Mouse (Mus musculus): Measurements from ENCODE around the gene St3gal6. TPM values are rescaled to one million over a fixed set of nuclear protein-coding genes. Genes with fewer than 3 reads are reported as not detected.

Gene St3gal6
- polyA plus RNA-seq, 1 experiment from 2014 or later: 17.7 TPM

GRCm38 (mm10) chr16:58446281-58447259 lies 77.5 kb downstream of the St3gal6 start:
- Histone ChIP-seq H3K27ac (ENCODE audit: low read depth, low read length) (no peak overlapping the region), H3K36me3 (ENCODE audit: control insufficient read depth, insufficient read depth, low read length) (peaks cover 2% of the 10 kb centered on the region; the same call in 1 of the 2 replicates), H3K4me3 (ENCODE audit: low read length) (no peak overlapping the region), H3K4me2 (ENCODE audit: low read length) (no peak overlapping the region), H3K9ac (ENCODE audit: low read depth, low read length) (no peak overlapping the region), H3K27me3 (replicated peaks; ENCODE audit: control insufficient read depth, insufficient read depth, low read length) (no peaks in the 10 kb centered on the region), H3K9me3 (ENCODE audit: control insufficient read depth, low read length) (no peaks in the 10 kb centered on the region), H3K4me1 (ENCODE audit: control insufficient read depth, insufficient read depth, low read depth, low read length) (no peaks in the 10 kb centered on the region)
- ATAC-seq: no peak
- 93% methylated on average over 4 of the region's 4 CpGs for WGBS

GRCm38 (mm10) chr16:58444735-58445134 lies 79.3 kb downstream of the St3gal6 start:
- Histone ChIP-seq H3K36me3 (ENCODE audit: control insufficient read depth, insufficient read depth, low read length) (peaks cover 2% of the 10 kb centered on the region; the same call in 1 of the 2 replicates), H3K4me3 (ENCODE audit: low read length) (no peak overlapping the region), H3K27me3 (replicated peaks; ENCODE audit: control insufficient read depth, insufficient read depth, low read length) (no peaks in the 10 kb centered on the region), H3K4me2 (ENCODE audit: low read length) (no peak overlapping the region), H3K4me1 (ENCODE audit: control insufficient read depth, insufficient read depth, low read depth, low read length) (no peaks in the 10 kb centered on the region), H3K9ac (ENCODE audit: low read depth, low read length) (no peak overlapping the region), H3K27ac (ENCODE audit: low read depth, low read length) (no peak overlapping the region), H3K9me3 (ENCODE audit: control insufficient read depth, low read length) (no peaks in the 10 kb centered on the region)
- no peak for ATAC-seq
- WGBS: 71% methylated on average over 6 of the region's 6 CpGs

GRCm38 (mm10) chr16:58432384-58432783 lies 91.7 kb downstream of the St3gal6 start:
- no peak for ATAC-seq
- Histone ChIP-seq H3K4me2 (ENCODE audit: low read length) (no peak overlapping the region), H3K4me1 (ENCODE audit: control insufficient read depth, insufficient read depth, low read depth, low read length) (no peaks in the 10 kb centered on the region), H3K27me3 (replicated peaks; ENCODE audit: control insufficient read depth, insufficient read depth, low read length) (no peaks in the 10 kb centered on the region), H3K9me3 (ENCODE audit: control insufficient read depth, low read length) (no peaks in the 10 kb centered on the region), H3K4me3 (ENCODE audit: low read length) (no peak overlapping the region), H3K36me3 (ENCODE audit: control insufficient read depth, insufficient read depth, low read length) (peaks cover 13% of the 10 kb centered on the region), H3K9ac (ENCODE audit: low read depth, low read length) (no peak overlapping the region), H3K27ac (ENCODE audit: low read depth, low read length) (no peak overlapping the region)
- WGBS: 91% methylated on average over 1 of the region's 1 CpGs

GRCm38 (mm10) chr16:58430246-58430645 lies 93.8 kb downstream of the St3gal6 start:
- WGBS: 74% methylated on average over 7 of the region's 7 CpGs
- H3K36me3 ChIP-seq (ENCODE audit: control insufficient read depth, insufficient read depth, low read length): 0 out of 2 replicates have a peak, but pooled peaks cover 7% of the 10 kb centered on the region
- no peak for ATAC-seq
- H3K4me1 ChIP-seq (ENCODE audit: control insufficient read depth, insufficient read depth, low read depth, low read length): no peaks in the 10 kb centered on the region
- no peaks in the 10 kb centered on the region for H3K9me3 ChIP-seq (ENCODE audit: control insufficient read depth, low read length)
- no peak overlapping the region for H3K9ac ChIP-seq (ENCODE audit: low read depth, low read length)
- no peak overlapping the region for H3K4me3 ChIP-seq (ENCODE audit: low read length)
- H3K27ac ChIP-seq (ENCODE audit: low read depth, low read length): no peak overlapping the region
- H3K4me2 ChIP-seq (ENCODE audit: low read length): no peak overlapping the region
- H3K27me3 ChIP-seq (replicated peaks; ENCODE audit: control insufficient read depth, insufficient read depth, low read length): no peaks in the 10 kb centered on the region

GRCm38 (mm10) chr16:58421696-58422354 lies 102.2 kb downstream of the St3gal6 start:
- ATAC-seq: peak; percentile 50; the same call in 1 of the 2 replicates
- Histone ChIP-seq H3K9ac (ENCODE audit: low read depth, low read length) (no peak overlapping the region), H3K27me3 (replicated peaks; ENCODE audit: control insufficient read depth, insufficient read depth, low read length) (no peaks in the 10 kb centered on the region), H3K4me2 (ENCODE audit: low read length) (no peak overlapping the region), H3K4me3 (ENCODE audit: low read length) (no peak overlapping the region), H3K4me1 (ENCODE audit: control insufficient read depth, insufficient read depth, low read depth, low read length) (peaks cover 2% of the 10 kb centered on the region; the same call in 1 of the 2 replicates), H3K36me3 (ENCODE audit: control insufficient read depth, insufficient read depth, low read length) (no peaks in the 10 kb centered on the region), H3K9me3 (ENCODE audit: control insufficient read depth, low read length) (no peaks in the 10 kb centered on the region), H3K27ac (ENCODE audit: low read depth, low read length) (no peak overlapping the region)
- 42% methylated on average over 11 of the region's 11 CpGs for WGBS

Other genes starting within 250 kb of the St3gal6 start
- 4.9 and 5.4 TPM in 2 replicates for gene Dcbld2, start 115.8 kb downstream of the St3gal6 start, polyA plus RNA-seq (2015; fragmentation: Nextera tagmentation; extraction: Ambion mirVana)
- gene Gm813, start 92.7 kb upstream of the St3gal6 start, polyA plus RNA-seq (2015; fragmentation: Nextera tagmentation; extraction: Ambion mirVana): not detected in 2 replicates
- gene E330017A01Rik, start 114.5 kb upstream of the St3gal6 start, polyA plus RNA-seq (2015; fragmentation: Nextera tagmentation; extraction: Ambion mirVana): not detected in 2 replicates
- gene Cpox, start 146.0 kb upstream of the St3gal6 start, polyA plus RNA-seq (2015; fragmentation: Nextera tagmentation; extraction: Ambion mirVana): 14.5 and 16.3 TPM in 2 replicates
- 0.12 TPM in 1 of 2 replicates, not detected in the other for gene Gpr15, start 194.8 kb upstream of the St3gal6 start, polyA plus RNA-seq (2015; fragmentation: Nextera tagmentation; extraction: Ambion mirVana)
- 157 and 169 TPM in 2 replicates for gene Cldnd1, start 203.7 kb upstream of the St3gal6 start, polyA plus RNA-seq (2015; fragmentation: Nextera tagmentation; extraction: Ambion mirVana)
- gene Olfr172, start 238.9 kb upstream of the St3gal6 start, polyA plus RNA-seq (2015; fragmentation: Nextera tagmentation; extraction: Ambion mirVana): not detected in 2 replicates

Data from hindbrain, embryonic 16.5 days (tissue).